Mouse (Mus musculus) left cerebral cortex, adult 6 months (tissue): ENCODE data around the gene Gm5868. TPM values are rescaled to one million over a fixed set of nuclear protein-coding genes. Genes with fewer than 3 reads are reported as not detected.

ENCODE experiments used
- long read RNA-seq, 2 experiments: library from polyadenylated mRNA; unstranded; transcript quantifications; one replicate each; pipeline ENCODE4 v2.0.0; 2019 to 2020
- polyA plus RNA-seq: library from polyadenylated mRNA; unstranded; fragments of <200 nt; fragmentation: Nextera tagmentation; gene quantifications from 2 replicates; pipeline ENCODE4 v1.2.3, GENCODE M21; 2021

The Gm5868 gene
- polyA plus RNA-seq: not detected in 2 replicates
- long read RNA-seq, experiment 1: 0 reads
- long read RNA-seq, experiment 2: 0 reads

DNA sequence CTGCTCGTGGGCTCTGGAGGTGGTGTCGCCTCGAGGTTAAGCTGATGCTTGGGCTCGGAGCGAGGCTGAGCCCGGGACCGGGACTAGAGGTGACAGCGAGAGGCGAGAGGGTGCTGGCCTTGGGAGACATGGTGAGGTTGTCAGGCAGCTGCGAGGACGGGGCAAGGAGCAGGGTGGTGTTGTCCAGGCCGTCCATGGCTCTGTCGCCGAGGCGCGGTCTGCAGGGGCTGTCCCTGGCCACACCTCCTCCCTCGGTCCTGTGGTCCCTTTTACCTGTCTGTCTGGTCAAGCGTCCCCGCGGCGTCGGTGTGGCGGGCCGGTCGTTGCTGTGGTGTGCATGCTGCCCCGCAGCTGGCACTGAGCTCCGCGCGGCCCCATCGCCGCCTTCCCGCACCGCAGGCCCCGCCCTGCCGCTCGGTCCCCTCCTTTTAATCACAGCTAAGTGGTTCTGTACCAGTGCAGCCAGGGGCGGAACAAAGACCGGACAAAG lies at the start of gene Gm5868:
TSS of gene Gm5868 (minus strand) at position 360 of the 490 bp plus-strand sequence.

DNA sequence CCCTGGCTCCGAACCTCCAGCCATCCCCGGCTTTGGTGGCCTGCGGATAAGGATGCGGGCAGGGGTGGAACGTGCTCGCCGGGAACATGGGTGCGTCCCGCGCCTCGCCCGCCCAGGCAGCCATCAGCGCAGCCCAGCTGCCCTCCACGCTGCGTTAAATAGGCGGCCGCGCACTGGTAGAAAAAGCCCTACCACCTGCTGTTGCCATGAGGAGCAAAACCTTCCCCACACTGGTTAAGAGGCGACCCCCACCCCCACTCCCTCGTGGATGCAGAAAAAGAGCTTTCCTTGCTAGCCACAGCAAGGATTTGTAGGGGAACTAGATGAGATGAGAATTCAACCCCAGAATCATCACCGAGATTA lies 6.4 kb downstream of the Gm5868 start, which contains the start of gene Zar1:
TSS of gene Zar1 (minus strand) at position 285 of the 363 bp plus-strand sequence.

GRCm38 (mm10) chr5:72559544-72560049 lies 27.8 kb downstream of the Gm5868 start, which contains the start of gene Nfxl1:
Gene Nfxl1, minus strand, starts transcription at chr5:72559684.

Other genes with a start within 250 kb of the Gm5868 start
- gene Corin, start 83.1 kb downstream of the Gm5868 start, polyA plus RNA-seq: 0.04 and 0.05 TPM in 2 replicates
- gene Nfxl1, start 27.9 kb downstream of the Gm5868 start, polyA plus RNA-seq: 1.9 and 2.3 TPM in 2 replicates
- 0.11 and 0.42 TPM in 2 replicates for gene Zar1, start 6.3 kb downstream of the Gm5868 start, polyA plus RNA-seq
- gene Cnga1, start 56.7 kb upstream of the Gm5868 start, polyA plus RNA-seq: not detected in 2 replicates
- gene Nipal1, start 60.2 kb upstream of the Gm5868 start, polyA plus RNA-seq: not detected in 2 replicates
- 0.05 and 0.32 TPM in 2 replicates for gene Txk, start 165.2 kb upstream of the Gm5868 start, polyA plus RNA-seq